Mouse (Mus musculus): ENCODE results near the gene Nck1.

The Nck1 gene

GRCm38 (mm10) chr9:100468151-100468550 lies 77.8 kb downstream of the Nck1 start:
- DNase-seq, result no peak

- peak; percentile 88 to 91 for DNase-seq
Measured at GRCm38 (mm10) chr9:100467653-100468052, 78.3 kb downstream of the Nck1 start.

GRCm38 (mm10) chr9:100466743-100467142 lies 79.2 kb downstream of the Nck1 start:
- DNase-seq, result peak; percentile 89 to 90

- DNase-seq, result peak; percentile 80 to 81
Measured at GRCm38 (mm10) chr9:100465988-100466387, 79.9 kb downstream of the Nck1 start.

GRCm38 (mm10) chr9:100465380-100465779 lies 80.6 kb downstream of the Nck1 start:
- peak in 1 of 2 experiments; percentile 41 for DNase-seq

- DNase-seq, result no peak
Measured at GRCm38 (mm10) chr9:100463771-100464170, 82.2 kb downstream of the Nck1 start.

- no peak for DNase-seq
Measured at GRCm38 (mm10) chr9:100462098-100462497, 83.8 kb downstream of the Nck1 start.

GRCm38 (mm10) chr9:100461671-100462070 lies 84.3 kb downstream of the Nck1 start:
- DNase-seq, result peak; percentile 79 to 80

GRCm38 (mm10) chr9:100460203-100460602 lies 85.7 kb downstream of the Nck1 start:
- DNase-seq, result no peak

GRCm38 (mm10) chr9:100457971-100458681 lies 87.8 kb downstream of the Nck1 start:
- DNase-seq, result no peak

- no peak for DNase-seq
Measured at GRCm38 (mm10) chr9:100454664-100454993, 91.3 kb downstream of the Nck1 start.

GRCm38 (mm10) chr9:100453944-100454663 lies 91.8 kb downstream of the Nck1 start:
- DNase-seq, result peak; percentile 84 to 91

- DNase-seq, result no peak
Measured at GRCm38 (mm10) chr9:100452432-100452831, 93.5 kb downstream of the Nck1 start.

- DNase-seq, result peak; percentile 80 to 85
Measured at GRCm38 (mm10) chr9:100446059-100446686, 99.8 kb downstream of the Nck1 start.

Data from cerebellum, postnatal 36 days (tissue).